Mouse (Mus musculus): ENCODE measurements around the gene Sema3g. TPM values are rescaled to one million over a fixed set of nuclear protein-coding genes. Genes with fewer than 3 reads are reported as not detected.
A peak's percentile ranks its signal among the peaks of the same experiment; 100 is the strongest.

The Sema3g gene
- polyA plus RNA-seq, 1 experiment from 2014 or later: 0.51 TPM

DNA sequence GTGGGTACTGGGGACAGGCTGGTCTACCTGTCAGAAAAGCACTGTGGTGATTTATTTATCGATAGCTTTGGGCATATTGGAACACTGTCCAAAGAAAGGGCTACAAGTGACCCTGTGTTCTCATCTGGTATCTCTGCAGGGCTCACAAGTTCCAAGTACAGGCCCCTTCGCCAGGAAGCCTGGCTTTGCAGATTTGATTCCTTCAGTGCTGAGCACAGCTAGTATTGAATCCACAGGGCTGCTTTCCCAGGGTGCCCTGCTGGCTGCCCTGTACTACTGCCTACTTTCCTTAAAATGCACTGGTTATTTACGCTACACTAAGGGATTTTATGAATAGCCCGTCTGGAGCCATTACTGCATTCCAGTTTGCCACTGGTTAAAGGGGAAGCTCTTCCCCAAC is 36.1 kb upstream of the Sema3g start:
- 85% methylated on average over 4 of the region's 4 CpGs for WGBS
- Histone ChIP-seq H3K9me3 (no peaks in the 10 kb centered on the region), H3K4me2 (no peak overlapping the region), H3K27me3 (replicated peaks) (no peaks in the 10 kb centered on the region), H3K4me1 (peaks cover 38% of the 10 kb centered on the region), H3K4me3 (no peak overlapping the region), H3K27ac (replicated peaks) (0 out of 2 replicates have a peak overlapping the region, but pooled peaks have one; percentile 12), H3K36me3 (peaks cover 100% of the 10 kb centered on the region), H3K9ac (no peak overlapping the region)
- ATAC-seq (ENCODE audit: extremely low read depth, insufficient number of reproducible peaks, low FRiP score, low TSS enrichment): no peak

DNA sequence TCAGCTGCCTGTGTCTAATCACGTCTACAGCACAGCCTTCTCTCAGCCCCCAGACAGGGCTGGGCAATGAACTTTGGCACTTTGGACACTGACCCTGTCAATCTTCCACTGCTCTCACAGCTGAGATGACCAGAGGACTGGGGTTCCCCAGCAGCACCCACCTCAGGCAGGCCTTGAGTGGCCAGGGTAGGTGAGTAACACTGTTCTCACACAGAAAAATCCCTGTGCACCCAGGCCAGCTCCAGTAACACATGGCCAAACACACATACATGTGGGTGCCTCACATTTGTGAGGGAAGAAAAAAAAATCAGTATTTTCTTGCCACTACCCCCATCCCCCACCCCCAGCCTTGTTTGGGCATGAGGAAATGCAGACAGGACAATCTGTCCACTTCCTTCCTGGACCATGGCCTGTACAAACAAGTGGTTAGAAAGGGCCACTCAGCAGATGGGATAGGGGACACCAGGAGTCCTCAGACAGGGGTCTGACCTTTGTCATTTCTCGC is 34.8 kb upstream of the Sema3g start:
- no peaks in the 10 kb centered on the region for H3K27me3 ChIP-seq (replicated peaks)
- H3K9ac ChIP-seq: no peak overlapping the region
- peak overlapping the region; percentile 51 for H3K27ac ChIP-seq (replicated peaks)
- no peak overlapping the region for H3K4me3 ChIP-seq
- H3K9me3 ChIP-seq: no peaks in the 10 kb centered on the region
- WGBS: 51% methylated on average over 2 of the region's 2 CpGs
- ATAC-seq (ENCODE audit: extremely low read depth, insufficient number of reproducible peaks, low FRiP score, low TSS enrichment): no peak
- peaks cover 51% of the 10 kb centered on the region for H3K4me1 ChIP-seq
- H3K4me2 ChIP-seq: no peak overlapping the region
- peaks cover 100% of the 10 kb centered on the region for H3K36me3 ChIP-seq

DNA sequence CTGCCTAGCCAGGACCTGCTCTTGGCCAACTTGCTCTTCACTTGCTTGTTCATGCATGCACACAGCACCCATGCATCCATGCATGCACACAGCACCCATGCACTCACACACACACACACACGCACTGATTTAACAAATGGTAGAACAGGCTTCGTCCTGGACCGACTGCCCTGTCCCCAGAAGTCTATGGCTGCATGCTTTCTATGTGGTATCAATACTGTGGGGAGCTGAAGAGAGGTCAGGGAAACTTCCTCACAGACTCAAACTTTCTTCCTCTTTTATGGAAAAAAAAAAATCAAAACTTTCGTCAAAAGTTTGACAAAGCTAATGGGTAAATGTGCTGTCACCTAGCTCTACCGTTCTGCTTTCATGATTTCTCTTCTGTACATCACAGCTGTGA is 34.1 kb upstream of the Sema3g start:
- no peaks in the 10 kb centered on the region for H3K9me3 ChIP-seq
- H3K27me3 ChIP-seq (replicated peaks): no peaks in the 10 kb centered on the region
- ATAC-seq (ENCODE audit: extremely low read depth, insufficient number of reproducible peaks, low FRiP score, low TSS enrichment): no peak
- H3K9ac ChIP-seq: no peak overlapping the region
- H3K4me3 ChIP-seq: no peak overlapping the region
- H3K4me1 ChIP-seq: peaks cover 57% of the 10 kb centered on the region
- peaks cover 100% of the 10 kb centered on the region for H3K36me3 ChIP-seq
- 82% methylated on average over 5 of the region's 5 CpGs for WGBS
- peak overlapping the region; percentile 51; the same call in 1 of the 2 replicates for H3K27ac ChIP-seq (replicated peaks)
- no peak overlapping the region for H3K4me2 ChIP-seq

DNA sequence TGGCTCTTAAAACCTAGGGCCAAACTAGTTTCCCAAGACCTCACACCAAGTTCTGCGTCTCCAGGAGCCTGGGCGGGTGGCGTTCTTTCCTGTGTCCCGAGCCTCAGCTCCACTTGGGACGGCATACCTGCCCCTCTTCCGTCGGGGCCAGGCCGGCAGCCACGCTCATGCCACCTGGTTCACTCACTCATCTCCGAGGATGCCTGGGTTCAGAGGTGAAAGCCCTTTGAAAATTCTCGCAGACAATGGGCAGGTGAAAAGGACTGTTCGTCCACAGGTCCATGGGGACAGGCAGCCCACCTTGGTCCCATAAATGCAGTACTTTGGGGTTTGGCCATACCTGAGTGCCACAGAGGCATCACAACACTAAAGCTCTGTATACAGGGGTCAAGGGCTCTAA is 33.5 kb upstream of the Sema3g start:
- no peaks in the 10 kb centered on the region for H3K27me3 ChIP-seq (replicated peaks)
- peaks cover 100% of the 10 kb centered on the region for H3K36me3 ChIP-seq
- no peaks in the 10 kb centered on the region for H3K9me3 ChIP-seq
- H3K4me3 ChIP-seq: no peak overlapping the region
- no peak overlapping the region for H3K4me2 ChIP-seq
- WGBS: 83% methylated on average over 12 of the region's 12 CpGs
- no peak overlapping the region for H3K9ac ChIP-seq
- H3K4me1 ChIP-seq: peaks cover 64% of the 10 kb centered on the region
- no peak for ATAC-seq (ENCODE audit: extremely low read depth, insufficient number of reproducible peaks, low FRiP score, low TSS enrichment)
- peak overlapping the region; percentile 25; the same call in 1 of the 2 replicates for H3K27ac ChIP-seq (replicated peaks)

DNA sequence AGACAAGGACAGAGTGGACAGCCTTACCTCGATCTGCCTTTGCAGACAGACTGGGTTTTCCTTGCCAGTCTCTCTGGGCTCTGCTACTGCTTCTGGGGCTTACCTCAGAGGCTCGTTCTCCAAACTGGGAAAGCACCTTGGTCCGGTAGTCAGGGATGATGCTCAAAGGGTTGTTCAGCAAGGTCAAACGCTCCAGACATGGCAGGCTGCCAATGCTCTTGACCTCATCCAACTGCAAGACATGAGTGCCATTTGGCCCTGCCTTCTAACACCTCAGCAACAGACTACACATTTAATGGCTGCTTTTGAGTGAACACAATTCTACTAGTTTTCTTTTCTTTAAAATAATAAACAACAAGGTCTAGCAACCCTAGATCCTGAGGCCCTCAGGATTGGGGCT is 31.0 kb upstream of the Sema3g start:
- H3K4me3 ChIP-seq: no peak overlapping the region
- ATAC-seq (ENCODE audit: extremely low read depth, insufficient number of reproducible peaks, low FRiP score, low TSS enrichment): no peak
- 45% methylated on average over 4 of the region's 4 CpGs for WGBS
- no peaks in the 10 kb centered on the region for H3K27me3 ChIP-seq (replicated peaks)
- peaks cover 100% of the 10 kb centered on the region for H3K36me3 ChIP-seq
- H3K27ac ChIP-seq (replicated peaks): peak overlapping the region; percentile 66
- no peak overlapping the region for H3K4me2 ChIP-seq
- H3K9me3 ChIP-seq: no peaks in the 10 kb centered on the region
- H3K4me1 ChIP-seq: peaks cover 77% of the 10 kb centered on the region
- no peak overlapping the region for H3K9ac ChIP-seq

DNA sequence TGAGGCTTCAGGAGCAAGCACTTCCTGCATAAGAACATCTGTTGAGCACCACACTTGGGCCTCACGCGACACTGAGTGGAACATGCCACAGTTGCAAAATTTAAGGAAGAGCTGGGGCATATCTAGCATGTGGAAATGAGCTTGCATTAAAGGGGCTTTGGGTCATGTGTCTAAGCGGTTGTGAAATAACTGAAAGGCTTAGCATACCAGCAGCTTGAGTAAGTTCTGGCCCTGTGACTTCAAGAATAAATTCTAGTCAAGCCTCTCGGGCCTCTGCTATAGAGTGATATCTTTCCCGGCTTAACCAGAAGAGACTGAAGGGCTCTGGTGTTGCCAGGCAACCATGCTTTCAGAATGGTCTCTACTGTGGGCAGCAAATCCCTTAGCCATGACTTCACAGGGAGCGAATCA is 28.9 kb upstream of the Sema3g start:
- Histone ChIP-seq H3K27ac (replicated peaks) (peak overlapping the region; percentile 79), H3K27me3 (replicated peaks) (no peaks in the 10 kb centered on the region), H3K4me3 (no peak overlapping the region), H3K36me3 (peaks cover 100% of the 10 kb centered on the region), H3K9me3 (no peaks in the 10 kb centered on the region), H3K4me1 (peaks cover 79% of the 10 kb centered on the region), H3K4me2 (no peak overlapping the region), H3K9ac (peak overlapping the region; percentile 50)
- no peak for ATAC-seq (ENCODE audit: extremely low read depth, insufficient number of reproducible peaks, low FRiP score, low TSS enrichment)
- 43% methylated on average over 6 of the region's 6 CpGs for WGBS

DNA sequence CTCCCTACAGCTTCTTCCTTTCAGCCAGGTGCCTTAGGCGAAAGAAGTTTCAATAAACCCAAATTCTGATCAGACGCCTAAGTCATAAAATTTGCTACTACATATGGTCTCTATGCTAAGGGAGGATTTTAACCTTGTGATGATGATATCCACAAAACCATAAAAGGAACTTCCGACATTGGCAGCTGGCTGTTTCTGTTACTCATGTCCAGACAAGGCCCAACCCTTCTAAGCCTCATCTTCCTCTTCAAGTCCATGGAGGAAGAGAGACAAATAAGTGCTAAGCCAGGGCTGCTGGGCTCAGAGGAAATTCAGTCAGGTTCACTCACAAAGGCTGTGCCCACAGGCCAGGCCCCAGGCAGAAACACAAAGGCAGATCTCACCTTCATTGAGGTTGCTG is 28.3 kb upstream of the Sema3g start:
- Histone ChIP-seq H3K4me1 (peaks cover 79% of the 10 kb centered on the region), H3K9me3 (no peaks in the 10 kb centered on the region), H3K4me3 (no peak overlapping the region), H3K27me3 (replicated peaks) (no peaks in the 10 kb centered on the region), H3K4me2 (no peak overlapping the region), H3K27ac (replicated peaks) (peak overlapping the region; percentile 79), H3K9ac (peak overlapping the region; percentile 50), H3K36me3 (peaks cover 100% of the 10 kb centered on the region)
- WGBS: 87% methylated on average over 3 of the region's 3 CpGs
- no peak for ATAC-seq (ENCODE audit: extremely low read depth, insufficient number of reproducible peaks, low FRiP score, low TSS enrichment)

DNA sequence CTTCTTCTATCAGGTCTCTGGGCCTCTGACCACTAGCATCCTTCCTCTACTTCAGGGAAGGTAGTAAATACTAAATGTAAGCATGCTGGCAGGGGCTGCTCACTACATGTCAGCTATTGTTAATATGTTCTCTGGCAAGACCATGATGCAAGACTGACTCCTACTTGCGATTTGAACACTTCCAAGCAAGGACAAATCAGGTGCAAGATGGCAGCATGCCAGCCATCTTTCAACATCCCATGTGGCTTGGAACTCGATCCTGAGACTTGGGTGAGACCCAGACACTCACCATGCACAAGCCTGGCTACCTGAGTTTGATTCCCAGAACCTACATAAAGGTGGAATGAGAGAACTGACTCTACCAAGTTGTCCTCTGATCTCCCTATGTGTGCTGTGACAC is 25.7 kb upstream of the Sema3g start:
- Histone ChIP-seq H3K4me1 (peaks cover 98% of the 10 kb centered on the region), H3K36me3 (peaks cover 98% of the 10 kb centered on the region)
- ATAC-seq (ENCODE audit: extremely low read depth, insufficient number of reproducible peaks, low FRiP score, low TSS enrichment): no peak

DNA sequence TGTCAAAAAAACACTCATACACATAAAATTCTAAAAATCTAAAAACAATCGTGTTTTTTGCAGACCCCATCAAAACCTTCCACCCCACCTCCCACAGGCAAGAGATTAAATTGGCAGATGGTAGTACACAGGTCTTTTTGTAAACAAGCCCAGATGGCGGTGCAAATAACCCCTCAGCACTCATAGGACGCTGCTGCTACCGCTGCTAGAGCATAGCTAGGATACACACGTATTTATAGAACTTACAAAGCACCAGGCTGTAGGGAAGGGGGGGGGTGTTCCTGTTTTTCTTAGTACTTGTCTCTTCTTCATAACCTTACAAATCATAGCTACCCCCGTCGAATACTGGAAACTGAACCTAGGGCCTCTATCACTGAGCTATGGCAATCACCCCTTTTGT is 23.9 kb upstream of the Sema3g start:
- Histone ChIP-seq H3K27ac (replicated peaks) (peak overlapping the region; percentile 26), H3K4me2 (no peak overlapping the region), H3K9ac (no peak overlapping the region), H3K9me3 (no peaks in the 10 kb centered on the region), H3K36me3 (peaks cover 96% of the 10 kb centered on the region), H3K4me1 (peaks cover 98% of the 10 kb centered on the region), H3K27me3 (replicated peaks) (no peaks in the 10 kb centered on the region), H3K4me3 (no peak overlapping the region)
- no peak for ATAC-seq (ENCODE audit: extremely low read depth, insufficient number of reproducible peaks, low FRiP score, low TSS enrichment)
- 67% methylated on average over 7 of the region's 7 CpGs for WGBS

More for the DNA sequence above, 25.7 kb upstream of the Sema3g start:
- Histone ChIP-seq H3K27ac (replicated peaks) (peak overlapping the region; percentile 72), H3K27me3 (replicated peaks) (no peaks in the 10 kb centered on the region), H3K9me3 (no peaks in the 10 kb centered on the region), H3K4me2 (no peak overlapping the region), H3K9ac (0 out of 2 replicates have a peak overlapping the region, but pooled peaks have one; percentile 20), H3K4me3 (no peak overlapping the region)
- 30% methylated on average over 2 of the region's 2 CpGs for WGBS

DNA sequence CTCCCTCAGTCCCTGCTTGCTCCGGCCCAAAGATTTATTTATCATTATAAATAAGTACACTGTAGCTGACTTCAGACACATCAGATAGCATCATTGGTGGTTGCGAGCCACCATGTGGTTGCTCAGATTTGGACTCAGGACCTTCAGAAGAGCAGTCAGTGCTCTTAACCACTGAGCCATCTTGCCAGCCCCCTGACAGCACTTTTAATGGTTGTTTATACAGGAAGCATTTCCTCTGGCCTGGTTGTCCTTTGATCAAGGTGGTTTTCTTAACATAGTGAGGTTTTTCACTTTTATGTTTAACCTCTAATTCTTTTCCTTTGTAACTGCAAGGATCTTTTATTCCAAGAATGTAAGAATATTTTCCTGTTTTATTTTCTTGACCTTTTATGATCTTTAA is 23.2 kb upstream of the Sema3g start:
- no peaks in the 10 kb centered on the region for H3K27me3 ChIP-seq (replicated peaks)
- peak overlapping the region; percentile 92; the same call in 1 of the 2 replicates for H3K27ac ChIP-seq (replicated peaks)
- H3K9ac ChIP-seq: 0 out of 2 replicates have a peak overlapping the region, but pooled peaks have one; percentile 63
- no peaks in the 10 kb centered on the region for H3K9me3 ChIP-seq
- WGBS: 77% methylated on average over 2 of the region's 2 CpGs
- H3K4me2 ChIP-seq: no peak overlapping the region
- H3K4me1 ChIP-seq: peaks cover 98% of the 10 kb centered on the region
- ATAC-seq (ENCODE audit: extremely low read depth, insufficient number of reproducible peaks, low FRiP score, low TSS enrichment): no peak
- H3K36me3 ChIP-seq: peaks cover 96% of the 10 kb centered on the region
- no peak overlapping the region for H3K4me3 ChIP-seq

DNA sequence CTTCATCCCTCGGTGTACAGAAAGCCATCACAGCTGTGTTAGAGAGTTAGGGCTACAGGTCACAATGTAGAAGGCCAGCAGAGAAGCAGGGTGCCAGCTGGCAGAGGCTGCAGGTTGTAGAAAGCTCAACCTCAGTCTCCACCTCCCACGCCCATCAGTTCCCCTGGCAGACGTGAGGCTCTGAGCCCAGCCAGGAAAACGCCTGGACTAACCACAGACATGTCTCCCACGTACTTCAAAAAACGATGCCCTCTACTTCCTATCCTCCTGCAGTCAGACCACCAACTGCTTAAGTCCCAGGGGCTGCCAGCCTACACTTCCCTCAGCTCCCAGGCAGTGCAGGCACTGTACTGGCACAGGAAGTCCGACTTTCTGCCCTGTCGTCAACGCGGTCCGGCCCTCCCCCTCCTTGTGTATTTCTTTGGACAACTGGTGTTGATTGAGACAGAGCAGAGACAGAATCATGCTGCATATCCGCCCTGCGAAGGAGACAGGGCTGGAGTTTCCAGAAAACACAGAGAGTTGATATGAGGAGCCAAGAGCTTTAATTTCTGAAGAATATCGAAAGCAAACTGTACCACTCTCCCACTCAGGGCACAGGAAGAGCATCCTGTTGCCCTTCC is 22.7 kb upstream of the Sema3g start:
- H3K9me3 ChIP-seq: no peaks in the 10 kb centered on the region
- 0 out of 2 replicates have a peak overlapping the region, but pooled peaks have one; percentile 8 for H3K4me3 ChIP-seq
- no peaks in the 10 kb centered on the region for H3K27me3 ChIP-seq (replicated peaks)
- peaks cover 99% of the 10 kb centered on the region for H3K4me1 ChIP-seq
- 24% methylated on average over 14 of the region's 14 CpGs for WGBS
- peak; percentile 39; the same call in 1 of the 2 replicates for ATAC-seq (ENCODE audit: extremely low read depth, insufficient number of reproducible peaks, low FRiP score, low TSS enrichment)
- H3K36me3 ChIP-seq: peaks cover 96% of the 10 kb centered on the region
- H3K27ac ChIP-seq (replicated peaks): peak overlapping the region; percentile 92
- H3K4me2 ChIP-seq: peak overlapping the region; percentile 50
- H3K9ac ChIP-seq: peak overlapping the region; percentile 63

DNA sequence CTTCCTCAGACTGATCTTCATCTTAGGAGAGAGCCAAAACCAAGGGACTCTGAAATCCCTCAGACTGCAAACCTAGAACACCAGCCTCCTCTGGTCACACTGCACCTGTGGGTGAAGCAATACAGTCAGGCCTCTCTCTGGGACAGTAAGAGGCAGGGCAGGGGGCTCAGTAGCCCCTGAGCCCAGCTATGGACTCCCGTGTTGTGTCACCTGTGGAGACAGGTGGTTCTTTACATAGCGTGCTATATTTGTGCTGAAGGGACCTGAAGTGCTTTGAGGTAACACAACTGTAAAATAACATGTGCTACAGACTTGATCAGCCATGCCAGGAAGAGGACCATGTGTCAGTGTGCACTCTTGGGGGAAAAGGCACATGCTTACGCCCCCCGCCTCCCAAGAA is 22.1 kb upstream of the Sema3g start:
- Histone ChIP-seq H3K36me3 (peaks cover 96% of the 10 kb centered on the region), H3K4me3 (0 out of 2 replicates have a peak overlapping the region, but pooled peaks have one; percentile 8), H3K9ac (peak overlapping the region; percentile 63), H3K4me2 (peak overlapping the region; percentile 50), H3K4me1 (peaks cover 99% of the 10 kb centered on the region), H3K27me3 (replicated peaks) (no peaks in the 10 kb centered on the region), H3K9me3 (no peaks in the 10 kb centered on the region), H3K27ac (replicated peaks) (peak overlapping the region; percentile 92)
- ATAC-seq (ENCODE audit: extremely low read depth, insufficient number of reproducible peaks, low FRiP score, low TSS enrichment): no peak
- 77% methylated on average over 4 of the region's 4 CpGs for WGBS

Data from heart, embryonic 13.5 days (tissue).